Comparison of ENCODE assay signal across 8 mouse cellular contexts in genomic region chr13:47104856-47105541, GRCm38 (mm10). TPM values are rescaled to one million over a fixed set of nuclear protein-coding genes. Genes with fewer than 3 reads are reported as not detected.
DNase-seq lines count a peak whose midpoint lies in the region; ATAC-seq and TF ChIP-seq lines count a peak whose summit lies in the region.

No protein-coding gene starts in this region.

- TF ChIP-seq CTCF in G1E (IDR thresholded peaks at IDR 0.05; ENCODE audit: low read depth, low read length), result no peak

- peak overlapping the region; percentile 99 for H3K9ac ChIP-seq in limb, embryonic 11.5 days (ENCODE audit: low read length)
- H3K9ac ChIP-seq in midbrain, embryonic 12.5 days (replicated peaks), result peak overlapping the region; percentile 96

- no peak for DNase-seq in G1E (ENCODE audit: low spot score)
- DNase-seq in embryo, embryonic 9.5 days (ENCODE audit: extremely low spot score), result peak; percentile 51
- peak; percentile 42 to 54 for DNase-seq in heart, postnatal 10 days
- peak; percentile 48 for DNase-seq in limb, embryonic 11.5 days (ENCODE audit: low spot score)
- DNase-seq in thymus, postnatal 14 days, result peak; percentile 27

- H3K27ac ChIP-seq in limb, embryonic 11.5 days (replicated peaks; ENCODE audit: low read depth, low read length), result peak overlapping the region; percentile 100
- peak overlapping the region; percentile 99 for H3K27ac ChIP-seq in midbrain, embryonic 12.5 days (replicated peaks)

- peak overlapping the region; percentile 78 for H3K4me3 ChIP-seq in erythroblast, embryonic 14.5 days (replicated peaks)
- H3K4me3 ChIP-seq in G1E (ENCODE audit: low read depth, low read length), result peak overlapping the region; percentile 86
- peak overlapping the region; percentile 97 for H3K4me3 ChIP-seq in limb, embryonic 11.5 days (ENCODE audit: low read depth, low read length)
- H3K4me3 ChIP-seq in midbrain, embryonic 12.5 days, result peak overlapping the region; percentile 97

- H3K27me3 ChIP-seq in erythroblast, embryonic 14.5 days (ENCODE audit: control insufficient read depth), result no peaks in the 10 kb centered on the region
- H3K27me3 ChIP-seq in G1E (ENCODE audit: insufficient read depth, low read length), result no peaks in the 10 kb centered on the region
- no peaks in the 10 kb centered on the region for H3K27me3 ChIP-seq in limb, embryonic 11.5 days (ENCODE audit: control insufficient read depth, insufficient read depth, low read length)
- H3K27me3 ChIP-seq in midbrain, embryonic 12.5 days, result 0 out of 2 replicates have a peak, but pooled peaks cover 5% of the 10 kb centered on the region

- H3K36me3 ChIP-seq in erythroblast, embryonic 14.5 days (ENCODE audit: control insufficient read depth), result peaks cover 84% of the 10 kb centered on the region
- peaks cover 30% of the 10 kb centered on the region for H3K36me3 ChIP-seq in G1E (replicated peaks)
- no peaks in the 10 kb centered on the region for H3K36me3 ChIP-seq in limb, embryonic 11.5 days (ENCODE audit: control insufficient read depth, insufficient read depth, low read length)
- peaks cover 11% of the 10 kb centered on the region for H3K36me3 ChIP-seq in midbrain, embryonic 12.5 days

- under 1% methylated on average over 25 of the region's 25 CpGs for WGBS in limb, embryonic 11.5 days
- WGBS in midbrain, embryonic 12.5 days, result 0% methylated on average over 25 of the region's 25 CpGs

- peak overlapping the region; percentile 71 for H3K4me2 ChIP-seq in limb, embryonic 11.5 days (ENCODE audit: low read depth, severe bottlenecking)
- peak overlapping the region; percentile 70 for H3K4me2 ChIP-seq in midbrain, embryonic 12.5 days (replicated peaks)

- ATAC-seq in erythroblast, adult 5-6 weeks (replicated peaks; ENCODE audit: low FRiP score, poor library complexity, severe bottlenecking), result no peak
- no peak for ATAC-seq in G1E (ENCODE audit: extremely low read depth, insufficient number of reproducible peaks, low FRiP score, poor library complexity, severe bottlenecking)
- no peak for ATAC-seq in limb, embryonic 11.5 days (ENCODE audit: insufficient number of reproducible peaks, low FRiP score, low TSS enrichment, low read depth)
- ATAC-seq in midbrain, embryonic 12.5 days (ENCODE audit: low FRiP score, low read depth), result no peak

- no peaks in the 10 kb centered on the region for H3K9me3 ChIP-seq in erythroblast, embryonic 14.5 days (ENCODE audit: control insufficient read depth, low read length)
- no peaks in the 10 kb centered on the region for H3K9me3 ChIP-seq in G1E (replicated peaks)
- no peaks in the 10 kb centered on the region for H3K9me3 ChIP-seq in limb, embryonic 11.5 days (ENCODE audit: control insufficient read depth, low read length)
- no peaks in the 10 kb centered on the region for H3K9me3 ChIP-seq in midbrain, embryonic 12.5 days

- peaks cover 62% of the 10 kb centered on the region for H3K4me1 ChIP-seq in erythroblast, embryonic 14.5 days (ENCODE audit: control insufficient read depth)
- peaks cover 46% of the 10 kb centered on the region for H3K4me1 ChIP-seq in G1E (ENCODE audit: insufficient read depth, low read depth, low read length)
- H3K4me1 ChIP-seq in limb, embryonic 11.5 days (ENCODE audit: control insufficient read depth, insufficient read depth, low read length), result no peaks in the 10 kb centered on the region
- H3K4me1 ChIP-seq in midbrain, embryonic 12.5 days, result peaks cover 27% of the 10 kb centered on the region

- intact Hi-C loops in heart, postnatal 10 days (cut with DNase I), result no loop called here

RNA-seq across cellular contexts. Expression of gene Dek, which starts 1.0 kb away (rescaled TPM):
- polyA plus RNA-seq in erythroblast, embryonic 14.5 days (2012), result 325 and 343 TPM in 2 replicates
- total RNA-seq in erythroblast, adult 5-6 weeks (2015; ENCODE audit: low replicate concordance), result 233 and 276 TPM in 2 replicates
- total RNA-seq in erythroblast, adult 5-6 weeks (2017; ENCODE audit: low replicate concordance), result 413 and 451 TPM in 2 replicates
- 382 and 385 TPM in 2 replicates for total RNA-seq in G1E (2014; fragmentation: Nextera tagmentation)
- total RNA-seq in G1E (2017), result 390 and 495 TPM in 2 replicates
- polyA plus RNA-seq in G1E (2012), result 968 and 1,197 TPM in 2 replicates
- 10 to 100 TPM; 57.4 to 59.4 TPM for total RNA-seq in heart, postnatal 10 days (2021)
- 375 and 404 TPM in 2 replicates for polyA plus RNA-seq in limb, embryonic 11.5 days (2014; fragmentation: Nextera tagmentation; extraction: Ambion mirVana)
- polyA plus RNA-seq in midbrain, embryonic 12.5 days (2016; fragmentation: Nextera tagmentation; extraction: Ambion mirVana), result 314 and 343 TPM in 2 replicates

RNA-seq across cellular contexts. Expression of gene Rnf144b, which starts 17.5 kb away (rescaled TPM):
- 0.05 TPM in 1 of 2 replicates, not detected in the other for polyA plus RNA-seq in erythroblast, embryonic 14.5 days (2012)
- 2.5 and 6.7 TPM in 2 replicates for total RNA-seq in erythroblast, adult 5-6 weeks (2015; ENCODE audit: low replicate concordance)
- 3.1 and 4.9 TPM in 2 replicates for total RNA-seq in erythroblast, adult 5-6 weeks (2017; ENCODE audit: low replicate concordance)
- 7.8 and 8.5 TPM in 2 replicates for total RNA-seq in G1E (2014; fragmentation: Nextera tagmentation)
- 4.2 and 4.6 TPM in 2 replicates for total RNA-seq in G1E (2017)
- polyA plus RNA-seq in G1E (2012), result 0.54 and 1.1 TPM in 2 replicates
- total RNA-seq in heart, postnatal 10 days (2021), result 10 to 100 TPM; 15.3 to 23.4 TPM
- polyA plus RNA-seq in limb, embryonic 11.5 days (2014; fragmentation: Nextera tagmentation; extraction: Ambion mirVana), result 0.89 and 0.91 TPM in 2 replicates
- 0.37 and 0.84 TPM in 2 replicates for polyA plus RNA-seq in midbrain, embryonic 12.5 days (2016; fragmentation: Nextera tagmentation; extraction: Ambion mirVana)
